Mouse (Mus musculus): ENCODE results near the gene Dync1li2. TPM values are rescaled to one million over a fixed set of nuclear protein-coding genes. Genes with fewer than 3 reads are reported as not detected.

Dync1li2 gene
- polyA plus RNA-seq, 1 experiment: 106 TPM

DNA sequence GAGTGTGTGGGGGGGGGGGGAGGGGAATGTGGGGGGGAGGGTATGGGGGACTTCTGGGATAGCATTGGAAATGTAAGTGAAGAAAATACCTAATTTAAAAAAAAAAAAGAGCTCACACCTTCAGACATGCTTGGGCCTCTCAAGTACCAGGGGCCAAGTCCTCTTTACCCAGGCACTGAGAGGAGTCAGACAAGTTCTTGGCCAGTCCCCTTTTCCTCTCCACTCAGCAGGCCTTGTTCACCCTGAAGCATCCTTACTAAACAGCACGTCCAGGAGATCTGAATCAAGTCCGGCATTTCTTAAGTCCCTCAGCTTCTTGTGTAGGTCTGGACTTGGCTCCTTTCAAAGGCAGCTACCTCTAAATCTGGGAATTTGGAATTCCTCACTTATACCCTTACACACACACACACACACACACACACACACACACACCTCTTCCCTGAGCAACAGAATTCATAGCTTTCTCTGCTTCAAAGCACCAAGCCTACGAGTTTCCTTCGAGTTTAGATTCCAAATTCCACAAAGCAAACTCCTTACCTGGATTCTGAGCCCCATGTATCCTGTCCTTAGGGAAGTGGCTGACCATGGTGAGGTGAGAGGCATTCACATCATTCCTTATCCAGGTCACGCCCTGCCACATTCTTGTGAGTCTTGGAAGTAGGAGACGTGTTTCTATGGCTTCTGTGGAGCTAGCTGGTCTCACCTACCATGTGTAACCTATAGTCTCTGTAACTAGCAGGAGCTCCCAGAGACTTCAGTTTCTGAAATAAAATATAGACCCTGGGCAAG is 36.3 kb downstream of the Dync1li2 start:
- TF ChIP-seq CTCF (IDR thresholded peaks at IDR 0.05; ENCODE audit: borderline replicate concordance, insufficient read depth, low read length): no peak
- H3K4me3 ChIP-seq (ENCODE audit: insufficient read depth, low read length): no peak overlapping the region
- no peak overlapping the region for H3K27ac ChIP-seq (ENCODE audit: insufficient read depth, low read length)
- peaks cover 15% of the 10 kb centered on the region for H3K4me1 ChIP-seq (ENCODE audit: control insufficient read depth, insufficient read depth, low read length)

DNA sequence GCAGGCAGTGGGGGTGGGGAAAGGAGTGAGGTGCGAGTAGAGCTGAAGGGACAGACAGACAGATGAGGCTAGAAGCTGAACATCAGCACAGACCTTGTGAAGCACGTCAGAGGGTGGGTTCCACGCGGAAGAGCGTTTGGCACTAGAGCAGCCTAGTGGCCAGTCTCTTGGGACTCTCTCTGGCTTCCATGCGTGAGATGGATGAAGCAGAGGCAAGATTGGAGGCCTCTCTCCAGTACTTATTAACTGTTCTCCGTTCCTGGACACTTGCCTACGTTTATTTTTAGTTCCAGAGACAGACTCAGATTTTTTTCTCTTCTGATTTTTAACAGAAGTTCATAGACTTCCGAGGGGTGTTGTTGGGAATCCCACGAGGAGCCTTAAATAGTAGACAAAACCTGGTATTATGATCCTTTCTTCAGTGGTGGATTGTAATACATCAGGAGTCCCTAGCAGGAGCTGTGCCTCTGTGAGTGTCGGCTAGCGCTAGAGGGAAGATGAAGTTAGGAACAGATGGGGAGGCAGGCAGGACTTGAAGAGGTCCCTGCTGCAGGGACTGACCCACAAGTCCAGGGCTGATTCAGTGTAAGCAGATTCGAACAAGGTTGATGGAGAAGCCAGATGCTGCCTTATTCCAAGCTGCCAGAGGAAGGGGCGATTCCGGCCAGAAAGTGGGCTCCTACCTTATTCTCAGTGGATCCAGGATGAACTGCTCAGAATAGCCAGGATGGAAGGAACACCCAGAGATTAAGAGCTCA is 37.2 kb downstream of the Dync1li2 start:
- H3K27ac ChIP-seq (ENCODE audit: insufficient read depth, low read length): peak overlapping the region; percentile 69
- TF ChIP-seq POLR2A (IDR thresholded peaks at IDR 0.05; ENCODE audit: low read depth, low read length) (no peak), CTCF (IDR thresholded peaks at IDR 0.05; ENCODE audit: borderline replicate concordance, insufficient read depth, low read length) (no peak)
- H3K4me3 ChIP-seq (ENCODE audit: insufficient read depth, low read length): no peak overlapping the region
- peaks cover 8% of the 10 kb centered on the region; the same call in 1 of the 2 replicates for H3K4me1 ChIP-seq (ENCODE audit: control insufficient read depth, insufficient read depth, low read length)

DNA sequence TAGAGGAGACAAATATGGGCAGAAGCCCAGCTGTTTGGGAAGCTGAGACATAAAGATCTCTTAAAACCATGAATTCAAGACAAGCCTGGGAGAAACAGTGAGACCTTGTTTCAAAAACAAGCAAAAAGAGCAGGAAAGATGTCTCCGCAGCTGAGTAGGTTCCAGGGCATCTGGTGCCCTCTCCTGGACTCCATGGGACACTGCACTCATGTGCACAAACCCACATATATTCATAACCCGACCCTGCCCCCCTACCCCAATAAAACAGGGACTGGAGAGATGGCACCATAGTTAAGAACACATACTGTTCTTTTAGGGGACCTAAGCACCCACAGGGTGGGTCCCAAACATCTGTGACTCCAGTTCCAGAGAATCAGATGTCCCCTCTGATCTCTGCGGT is 39.3 kb downstream of the Dync1li2 start:
- Histone ChIP-seq H3K27ac (ENCODE audit: insufficient read depth, low read length) (no peak overlapping the region), H3K4me1 (ENCODE audit: control insufficient read depth, insufficient read depth, low read length) (peaks cover 6% of the 10 kb centered on the region; the same call in 1 of the 2 replicates), H3K4me3 (ENCODE audit: insufficient read depth, low read length) (no peak overlapping the region)
- TF ChIP-seq CTCF (IDR thresholded peaks at IDR 0.05; ENCODE audit: borderline replicate concordance, insufficient read depth, low read length) (peak; percentile 29; the same call in 1 of the 2 replicates), POLR2A (IDR thresholded peaks at IDR 0.05; ENCODE audit: low read depth, low read length) (no peak)

DNA sequence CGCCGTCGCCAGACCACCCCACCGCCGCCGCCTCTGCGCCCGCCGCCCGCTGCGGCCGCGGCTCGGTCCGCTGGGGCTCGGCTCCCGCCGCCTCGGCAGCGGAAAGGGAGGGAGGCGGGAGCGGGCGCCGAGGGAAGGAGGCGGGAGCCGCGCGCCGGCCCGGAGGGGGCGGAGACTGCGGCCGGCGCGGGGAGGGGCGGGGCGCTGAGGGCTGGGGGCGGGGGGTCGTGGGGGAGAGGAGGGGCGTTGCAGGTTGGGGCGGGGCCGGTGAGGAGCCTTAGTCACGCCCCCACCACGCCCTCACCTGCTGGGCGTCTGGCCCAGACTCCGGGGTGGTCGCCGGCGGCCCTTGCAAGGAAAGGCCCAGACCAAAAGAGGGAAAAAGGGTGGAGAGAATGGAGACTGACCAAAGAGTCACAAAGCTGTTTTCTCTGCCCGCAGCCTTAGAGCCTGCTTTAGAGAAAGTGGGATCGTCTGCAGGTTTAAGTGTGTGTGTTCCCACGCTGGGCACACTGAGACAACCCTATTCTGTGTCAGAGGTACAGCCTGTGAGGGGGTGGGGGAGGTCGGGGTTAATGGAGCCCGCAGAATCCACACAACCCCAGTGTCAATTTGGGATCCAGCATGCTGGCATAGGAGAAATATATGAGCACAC is 47.0 kb downstream of the Dync1li2 start, which contains the start of gene Cmtm4:
TSS of gene Cmtm4 (minus strand) at position 105 of the 655 bp plus-strand sequence.
- Histone ChIP-seq H3K27ac (ENCODE audit: insufficient read depth, low read length) (no peak within 1 kb of the TSS), H3K4me1 (ENCODE audit: control insufficient read depth, insufficient read depth, low read length) (0 out of 2 replicates have a peak, but pooled peaks cover 4% of the 10 kb centered on the region), H3K4me3 (ENCODE audit: insufficient read depth, low read length) (peak within 1 kb of the TSS; percentile 80)
- TF ChIP-seq POLR2A (IDR thresholded peaks at IDR 0.05; ENCODE audit: low read depth, low read length) (peak; percentile 56; the same call in 1 of the 2 replicates), CTCF (IDR thresholded peaks at IDR 0.05; ENCODE audit: borderline replicate concordance, insufficient read depth, low read length) (no peak)

DNA sequence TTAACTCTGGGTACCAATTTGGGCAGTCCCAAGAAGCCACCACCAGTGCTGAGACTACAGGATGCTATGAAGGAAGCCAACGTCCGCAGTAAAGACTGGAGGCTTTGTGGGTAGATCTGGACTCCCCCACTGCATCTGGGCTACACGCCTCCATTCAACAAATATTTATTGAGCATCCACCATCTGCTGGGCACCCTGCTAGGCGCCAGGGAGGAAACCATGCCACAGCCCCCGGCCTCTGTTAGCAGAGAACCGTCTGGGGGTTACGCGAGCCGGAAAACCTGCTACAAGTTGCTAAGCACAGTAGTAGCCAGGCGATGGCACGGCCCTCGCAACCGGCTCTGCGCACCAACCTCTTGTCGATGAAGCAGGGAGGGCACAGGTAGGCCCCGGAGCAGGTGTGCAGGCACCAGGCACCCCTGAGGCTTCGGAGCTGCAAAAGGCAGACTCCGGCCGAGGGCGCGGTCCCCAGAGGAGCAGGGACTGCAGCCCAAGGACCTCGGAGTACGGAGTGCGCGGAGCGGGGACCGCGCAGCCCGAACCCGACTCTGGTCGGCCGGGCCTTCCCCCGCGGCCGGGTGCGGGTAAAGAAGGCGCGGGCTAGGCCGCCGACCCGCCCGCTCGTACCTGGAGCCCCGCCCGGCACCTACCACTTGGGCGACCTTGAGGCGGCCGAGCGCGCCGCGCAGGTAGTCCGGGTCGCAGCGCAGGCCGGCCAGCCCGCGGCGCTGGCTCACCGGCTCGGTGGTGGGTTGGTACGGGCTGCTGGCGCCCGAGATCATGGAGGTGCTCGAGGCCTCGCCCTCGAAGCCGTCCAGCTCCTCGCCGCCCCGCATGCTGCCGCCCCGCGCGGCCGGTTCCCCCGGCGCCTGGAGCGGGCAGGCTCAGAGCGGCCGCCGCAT is 47.8 kb downstream of the Dync1li2 start:
- Histone ChIP-seq H3K4me1 (ENCODE audit: control insufficient read depth, insufficient read depth, low read length) (0 out of 2 replicates have a peak, but pooled peaks cover 4% of the 10 kb centered on the region), H3K27ac (ENCODE audit: insufficient read depth, low read length) (no peak overlapping the region), H3K4me3 (ENCODE audit: insufficient read depth, low read length) (peak overlapping the region; percentile 80)

DNA sequence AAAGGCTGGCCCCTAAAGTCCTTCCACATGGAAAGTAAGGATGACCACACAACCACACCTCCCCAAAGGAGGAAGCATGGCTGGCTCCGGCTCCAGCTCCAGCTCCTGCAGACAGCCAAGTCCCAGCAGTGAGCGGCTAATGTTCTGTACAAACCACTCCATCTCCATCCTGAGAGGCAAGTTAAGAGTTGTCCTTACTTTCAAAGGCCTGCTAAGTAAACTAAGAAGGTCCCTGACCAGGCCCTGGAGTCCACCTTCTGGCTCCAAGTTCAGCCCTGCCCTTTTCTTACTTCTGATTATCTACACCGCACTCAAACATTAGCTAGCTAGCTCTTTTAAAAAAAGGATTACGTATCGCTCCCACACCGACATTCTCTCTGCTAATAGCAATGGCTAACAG is 49.1 kb downstream of the Dync1li2 start:
- Histone ChIP-seq H3K27ac (ENCODE audit: insufficient read depth, low read length) (no peak overlapping the region), H3K4me1 (ENCODE audit: control insufficient read depth, insufficient read depth, low read length) (0 out of 2 replicates have a peak, but pooled peaks cover 4% of the 10 kb centered on the region), H3K4me3 (ENCODE audit: insufficient read depth, low read length) (peak overlapping the region; percentile 80; the same call in 1 of the 2 replicates)
- TF ChIP-seq POLR2A (IDR thresholded peaks at IDR 0.05; ENCODE audit: low read depth, low read length): no peak
- no peak for TF ChIP-seq CTCF (IDR thresholded peaks at IDR 0.05; ENCODE audit: borderline replicate concordance, insufficient read depth, low read length)

More for the DNA sequence above, 47.8 kb downstream of the Dync1li2 start:
- TF ChIP-seq POLR2A (IDR thresholded peaks at IDR 0.05; ENCODE audit: low read depth, low read length): no peak
- no peak for TF ChIP-seq CTCF (IDR thresholded peaks at IDR 0.05; ENCODE audit: borderline replicate concordance, insufficient read depth, low read length)

DNA sequence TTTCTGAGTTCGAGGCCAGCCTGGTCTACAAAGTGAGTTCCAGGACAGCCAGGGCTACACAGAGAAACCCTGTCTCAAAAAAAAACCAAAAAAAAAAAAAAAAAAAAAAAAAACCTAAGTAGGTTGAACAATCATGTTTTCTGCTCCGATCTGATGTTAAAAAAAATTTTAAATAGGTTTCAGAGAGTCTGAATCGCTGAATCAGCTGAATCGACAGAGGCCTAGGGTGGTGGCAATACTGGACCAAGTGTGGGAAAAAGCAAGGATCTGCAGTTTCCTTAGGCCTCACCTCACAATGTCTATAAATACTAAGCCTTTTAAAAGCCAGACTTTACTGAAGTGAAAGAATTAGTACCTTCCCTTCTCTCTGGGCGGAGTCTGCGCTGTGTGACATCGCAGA is 49.7 kb downstream of the Dync1li2 start:
- Histone ChIP-seq H3K4me3 (ENCODE audit: insufficient read depth, low read length) (no peak overlapping the region), H3K27ac (ENCODE audit: insufficient read depth, low read length) (no peak overlapping the region), H3K4me1 (ENCODE audit: control insufficient read depth, insufficient read depth, low read length) (0 out of 2 replicates have a peak, but pooled peaks cover 4% of the 10 kb centered on the region)
- TF ChIP-seq POLR2A (IDR thresholded peaks at IDR 0.05; ENCODE audit: low read depth, low read length) (no peak), CTCF (IDR thresholded peaks at IDR 0.05; ENCODE audit: borderline replicate concordance, insufficient read depth, low read length) (no peak)

DNA sequence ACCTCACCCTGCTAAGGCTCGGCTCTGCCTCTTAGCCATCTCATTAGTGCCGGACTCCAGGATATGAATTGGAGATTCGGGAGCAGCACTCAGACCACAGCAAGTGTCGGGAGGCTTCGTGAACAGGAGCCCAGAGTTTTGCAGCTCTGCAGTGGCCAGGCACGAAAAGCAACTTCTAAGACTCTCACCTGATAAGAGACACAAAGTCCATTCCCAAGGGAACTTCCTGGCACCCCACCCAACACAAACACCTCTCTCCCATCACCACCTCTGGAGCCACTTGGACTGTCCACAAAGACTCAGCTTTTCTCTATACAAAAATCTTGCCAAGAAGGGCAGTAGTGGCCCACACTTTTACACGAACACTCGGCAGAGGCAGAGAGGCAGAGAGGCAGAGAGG is 52.6 kb downstream of the Dync1li2 start:
- peaks cover 17% of the 10 kb centered on the region for H3K4me1 ChIP-seq (ENCODE audit: control insufficient read depth, insufficient read depth, low read length)
- H3K4me3 ChIP-seq (ENCODE audit: insufficient read depth, low read length): no peak overlapping the region
- H3K27ac ChIP-seq (ENCODE audit: insufficient read depth, low read length): no peak overlapping the region
- TF ChIP-seq CTCF (IDR thresholded peaks at IDR 0.05; ENCODE audit: borderline replicate concordance, insufficient read depth, low read length) (no peak), POLR2A (IDR thresholded peaks at IDR 0.05; ENCODE audit: low read depth, low read length) (no peak)

Measured in embryonic fibroblast, embryonic 13.5 days (primary cell).